Mouse (Mus musculus) layer of hippocampus, adult 9-11 months (tissue): ENCODE results near the gene Psma2.

ENCODE experiments used
- DNase-seq: peaks from one replicate; pipeline ENCODE4 v3.0.0; 2022

The Psma2 gene

DNA sequence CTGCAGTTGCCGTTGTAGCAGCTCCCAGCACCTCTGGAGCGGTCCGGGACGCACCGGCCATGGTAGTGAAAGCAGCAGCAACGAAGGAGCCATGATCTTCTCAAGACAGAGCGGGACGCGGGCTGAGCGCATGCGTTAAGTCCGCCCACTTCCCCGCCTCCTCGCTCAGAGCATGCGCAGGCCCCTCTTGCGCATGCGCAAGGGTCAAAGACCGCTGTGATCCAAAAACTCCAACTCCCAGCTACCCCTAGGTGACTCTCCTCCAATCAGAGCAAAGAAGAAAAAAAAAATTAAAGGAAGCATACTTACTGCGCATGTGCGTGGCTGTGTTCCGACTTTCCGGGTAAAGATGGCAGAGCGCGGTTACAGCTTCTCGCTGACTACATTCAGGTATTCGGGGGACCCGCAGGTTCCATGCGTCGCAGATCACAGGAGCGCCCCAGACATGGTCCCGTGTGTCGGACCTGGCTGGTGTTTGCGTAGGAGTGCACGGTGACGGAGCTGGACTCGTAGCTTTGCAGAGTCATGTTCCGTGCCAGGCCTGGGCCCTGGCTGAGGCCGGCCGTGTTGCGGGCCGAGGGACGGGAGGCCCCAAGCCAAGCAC lies at the start of gene Psma2, which contains the start of gene Mrpl32:
Gene Psma2 (plus strand): TSS at position 315 of the 604 bp plus-strand sequence.
Gene Mrpl32 (minus strand): TSS at position 240 of the 604 bp plus-strand sequence.
- peak; percentile 98 for DNase-seq

DNA sequence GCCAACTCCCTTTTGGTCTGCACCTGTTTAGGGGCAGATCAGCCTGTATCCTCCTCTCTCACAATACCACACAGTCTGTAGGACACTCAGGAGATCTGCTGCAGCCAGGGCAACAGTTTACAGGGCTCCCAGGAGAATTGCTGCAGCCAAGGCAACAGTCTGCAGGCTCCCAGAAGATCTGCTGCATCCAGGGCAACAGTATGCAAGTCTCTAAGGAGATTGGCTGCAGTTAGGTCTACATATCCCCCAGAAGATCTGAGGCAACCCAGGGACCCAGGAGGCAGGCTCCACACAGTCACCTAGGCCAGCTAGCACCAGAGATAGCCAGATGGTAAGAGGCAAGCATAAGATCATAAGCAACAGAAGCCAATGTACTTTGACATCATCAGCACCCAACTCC lies 38.9 kb upstream of the Psma2 start:
- no peak for DNase-seq

DNA sequence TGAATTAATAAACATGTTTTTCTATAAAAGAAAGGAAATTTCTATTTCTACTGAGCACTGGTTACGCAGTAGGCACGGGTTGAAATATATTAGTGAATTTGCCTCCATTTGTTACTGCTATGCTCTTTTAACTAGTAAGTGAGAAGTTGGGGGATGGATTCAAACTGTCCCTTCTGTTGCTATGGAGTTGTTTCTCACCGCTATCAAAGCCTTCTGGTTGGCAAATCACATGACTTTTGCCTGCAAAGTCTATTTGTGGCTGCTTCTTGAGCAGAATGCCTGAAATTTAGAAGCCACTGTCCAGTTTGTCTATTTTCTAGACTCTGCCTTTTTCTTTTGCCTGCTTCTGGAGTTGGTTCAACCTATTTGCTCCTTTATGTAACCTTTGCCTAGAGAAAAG lies 32.6 kb upstream of the Psma2 start:
- DNase-seq = peak; percentile 2

DNA sequence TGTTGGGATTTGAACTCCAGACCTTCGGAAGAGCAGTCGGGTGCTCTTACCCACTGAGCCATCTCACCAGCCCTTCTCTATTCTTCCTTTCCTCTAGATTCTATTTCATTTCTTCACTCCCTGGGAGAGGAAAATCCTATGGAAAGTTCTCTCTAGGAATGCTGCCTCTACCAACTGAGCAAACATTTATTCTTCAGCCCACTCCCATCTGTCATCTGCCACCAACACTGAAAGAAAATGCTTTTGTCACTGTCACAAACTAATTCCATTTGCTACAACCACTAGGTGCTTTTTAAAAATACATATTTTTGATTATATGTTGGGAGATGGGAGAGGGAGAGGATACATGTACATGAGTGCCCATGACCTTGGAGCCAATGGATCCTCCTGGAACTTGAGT lies 10.3 kb upstream of the Psma2 start:
- DNase-seq = no peak

DNA sequence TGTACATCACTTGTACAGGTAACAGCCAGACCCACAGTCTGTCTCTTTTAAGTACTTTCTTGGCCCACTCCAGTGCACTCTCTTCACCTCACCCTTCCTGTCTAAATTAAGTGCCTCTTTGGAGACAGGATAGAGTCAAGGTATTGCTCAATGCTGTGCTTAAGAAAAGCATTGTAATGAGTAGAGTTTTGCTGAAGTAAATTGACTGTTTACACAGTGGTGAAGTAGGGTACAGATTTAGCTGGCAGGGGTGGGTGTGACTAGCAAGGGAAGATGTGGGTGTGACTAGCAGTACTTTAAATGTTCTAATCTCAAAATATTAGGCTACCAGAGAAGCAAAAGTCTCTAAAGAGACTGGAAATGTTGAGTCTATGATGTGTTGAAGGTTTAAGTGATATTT lies 5.4 kb upstream of the Psma2 start:
- no peak for DNase-seq

DNA sequence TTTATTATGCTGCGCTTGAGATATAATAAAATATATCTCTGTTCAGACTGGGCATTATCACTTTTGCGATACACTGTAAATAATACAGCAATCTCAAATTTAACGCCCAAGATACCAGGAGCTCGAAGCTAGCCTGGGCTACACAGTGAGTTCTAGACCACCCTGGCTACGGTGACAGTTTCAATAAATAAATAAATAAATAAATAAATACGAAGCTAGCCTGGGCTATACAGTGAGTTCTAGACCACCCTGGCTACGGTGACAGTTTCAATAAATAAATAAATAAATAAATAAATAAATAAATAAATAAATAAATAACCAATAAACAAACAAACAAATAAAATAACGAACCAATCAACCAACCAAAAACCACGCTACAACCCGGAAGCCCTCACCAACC lies 577 bp upstream of the Psma2 start:
- DNase-seq = no peak

DNA sequence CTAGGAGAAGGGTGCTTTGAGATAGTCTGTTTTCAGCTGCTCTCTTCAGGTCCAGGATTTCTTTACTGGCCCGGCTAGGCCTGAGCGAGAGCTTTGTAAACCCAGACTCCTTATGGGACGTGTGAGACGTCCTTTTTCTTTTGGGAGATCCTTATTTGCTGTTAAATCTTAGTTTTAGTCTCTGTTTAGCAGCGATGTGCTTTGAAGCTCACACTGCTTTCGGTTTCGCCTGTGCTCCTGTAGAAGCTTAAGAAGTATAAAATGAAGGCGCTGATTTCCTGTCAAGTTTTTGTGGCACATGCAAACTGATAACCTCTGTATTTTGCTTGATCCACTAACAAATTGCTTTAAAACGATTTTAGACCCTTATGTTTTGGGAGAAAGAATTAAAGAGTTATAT lies 513 bp downstream of the Psma2 start:
- DNase-seq = no peak

DNA sequence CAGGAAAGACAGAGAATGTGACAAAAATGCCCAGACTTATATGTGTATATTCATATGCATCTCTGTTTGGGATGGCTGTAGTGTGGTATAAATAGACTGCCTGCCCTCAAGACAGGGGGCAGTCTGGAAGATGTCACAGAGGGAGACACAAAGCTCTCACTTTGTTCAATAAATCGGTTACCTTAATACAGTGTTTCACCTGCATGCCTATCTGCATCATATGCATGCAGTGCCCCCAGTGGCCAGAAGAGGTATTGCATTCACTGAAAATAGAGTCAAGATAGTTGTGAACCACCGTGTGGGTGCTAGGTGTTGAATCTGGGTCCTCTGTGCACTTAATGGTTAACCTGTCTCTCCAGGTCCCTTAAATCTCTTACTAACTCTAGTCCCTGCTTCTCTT lies 5.7 kb downstream of the Psma2 start:
- DNase-seq = peak; percentile 42

DNA sequence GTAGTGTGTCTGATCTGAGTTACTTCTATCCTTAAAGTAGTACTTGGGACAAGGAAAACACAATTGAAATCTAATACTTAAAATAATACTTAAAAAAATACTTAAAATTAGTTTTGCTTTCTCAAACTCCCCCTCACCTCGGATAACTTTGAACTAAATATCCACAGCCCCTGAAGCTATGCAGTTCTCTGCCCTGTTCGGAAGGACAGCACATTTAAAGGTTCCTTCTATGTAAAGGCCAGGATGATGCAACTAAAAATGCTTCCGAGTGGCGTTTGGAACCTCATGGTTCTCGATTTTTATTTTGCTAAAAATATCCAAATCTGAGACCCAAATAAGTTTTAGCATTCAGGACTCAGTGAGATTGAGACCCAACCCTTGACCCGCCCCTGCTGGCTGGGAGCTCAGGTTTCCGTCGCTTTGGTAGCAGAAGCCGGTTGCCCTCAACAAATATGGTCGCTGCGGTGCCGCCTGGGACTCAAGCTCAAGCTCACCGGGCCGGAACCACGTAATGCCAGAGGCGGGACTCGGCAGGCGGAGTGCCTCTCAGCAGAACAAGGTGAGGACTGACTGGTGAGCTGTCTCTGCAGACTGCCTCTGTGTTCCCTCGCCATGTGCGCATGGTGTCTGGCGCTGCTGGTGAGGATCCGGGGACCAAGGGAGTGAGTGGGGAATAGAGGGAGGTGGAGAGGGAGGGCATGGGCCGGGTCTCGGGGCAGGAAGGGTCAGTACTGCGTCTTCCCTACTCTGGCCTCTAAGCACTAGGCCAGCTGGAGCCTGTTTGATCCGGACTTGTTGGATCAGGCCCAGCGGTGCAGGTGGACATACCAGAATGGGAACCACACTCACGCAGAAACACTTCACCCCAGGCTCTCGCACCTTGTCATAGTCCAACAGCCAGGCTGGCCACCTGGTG lies 16.9 kb downstream of the Psma2 start, which contains the start of gene AW209491:
Gene AW209491 (plus strand): TSS at position 429 of the 916 bp plus-strand sequence.
- peak; percentile 96 for DNase-seq

DNA sequence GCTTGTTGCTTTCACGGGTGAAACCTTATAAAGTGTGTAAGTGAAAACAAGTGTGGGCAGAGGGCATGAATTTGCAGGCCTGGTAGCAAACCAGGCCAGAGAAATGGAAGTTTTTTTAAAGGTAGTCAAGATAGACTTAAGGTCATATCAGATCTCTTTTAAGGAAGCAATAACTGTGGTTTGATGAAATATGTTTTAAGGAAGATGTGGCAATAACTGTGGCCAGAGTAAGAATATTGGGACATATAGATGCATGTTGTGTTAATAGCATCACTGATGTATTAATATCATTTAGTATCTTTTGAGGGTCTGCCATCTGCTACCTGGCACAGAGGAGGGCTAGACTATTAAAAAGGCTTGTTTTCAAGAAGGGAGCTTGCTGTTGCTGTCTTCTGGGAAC lies 27.0 kb downstream of the Psma2 start:
- no peak for DNase-seq

DNA sequence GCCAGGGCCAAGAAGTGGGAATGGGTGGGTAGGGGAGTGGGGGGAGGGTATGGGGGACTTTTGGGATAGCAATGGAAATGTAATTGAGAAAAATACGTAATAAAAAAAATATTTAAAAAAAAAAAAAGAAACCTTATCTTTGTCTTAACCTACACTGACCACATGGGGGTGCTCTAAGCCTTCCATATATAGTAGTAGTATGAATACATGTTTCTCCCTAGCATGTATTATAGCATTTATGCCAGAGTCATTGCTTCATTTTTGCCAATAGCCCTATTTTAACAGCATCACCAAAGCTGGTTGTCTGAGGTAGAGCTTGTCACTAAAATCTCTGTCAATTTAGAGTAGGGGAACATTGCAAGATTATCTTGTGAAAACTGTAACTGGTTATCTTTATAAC lies 36.3 kb downstream of the Psma2 start:
- no peak for DNase-seq

DNA sequence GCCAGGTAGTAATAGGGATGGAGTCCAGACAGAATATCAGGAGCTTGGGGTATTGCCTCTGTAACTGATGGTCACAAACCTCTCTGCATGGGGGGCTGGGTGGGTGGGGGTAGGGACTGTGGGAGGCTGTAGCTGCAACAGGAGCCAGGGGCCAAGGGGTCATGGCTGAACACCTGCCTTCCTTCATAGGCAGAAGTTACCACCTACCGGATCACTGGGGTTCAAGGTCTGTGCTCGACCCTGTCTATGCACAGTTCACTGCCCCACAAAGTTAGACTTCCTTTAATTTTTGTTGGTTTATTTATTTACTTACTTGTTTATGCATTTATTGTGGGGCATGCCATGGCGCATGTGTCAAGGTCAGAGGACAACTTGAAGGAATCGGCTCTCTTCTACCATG lies 54.1 kb downstream of the Psma2 start:
- DNase-seq = no peak

DNA sequence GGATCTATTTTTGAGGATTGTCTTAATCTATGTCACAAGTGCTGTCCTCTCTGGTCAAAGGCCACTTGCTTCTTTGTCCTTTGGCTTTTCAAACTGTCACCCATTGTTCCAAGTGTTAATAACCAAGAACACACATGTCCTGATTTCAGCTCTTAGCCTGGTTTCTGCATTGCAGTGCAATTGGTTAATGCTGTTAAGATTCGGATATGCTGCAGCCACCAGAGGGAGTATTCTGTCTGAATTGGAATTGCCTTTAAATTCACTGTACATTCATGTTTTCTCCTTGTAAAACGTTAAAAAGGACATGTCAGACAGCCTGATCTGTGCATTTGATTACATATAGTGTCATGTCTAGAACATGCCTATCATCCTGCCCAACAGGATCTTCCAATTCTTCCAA lies 57.3 kb downstream of the Psma2 start:
- DNase-seq = peak; percentile 7

DNA sequence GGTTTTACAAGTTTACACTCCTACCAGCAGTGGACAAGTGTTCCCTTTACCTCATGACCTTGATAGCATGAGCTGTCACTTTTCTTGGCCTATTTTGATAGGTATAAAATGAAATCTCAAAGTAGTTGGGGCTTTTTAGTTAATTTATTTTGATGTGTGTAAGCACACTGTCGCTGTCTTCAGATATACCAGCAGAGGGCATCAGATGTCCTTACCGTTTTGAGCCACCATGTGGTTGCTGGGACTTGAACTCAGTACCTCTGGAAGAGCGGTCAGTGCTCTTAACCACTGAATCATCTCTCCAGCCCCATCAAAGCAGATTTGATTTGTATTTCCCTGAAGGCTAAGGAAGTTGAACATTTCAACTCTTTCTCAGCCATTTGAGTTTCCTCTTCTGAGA lies 75.9 kb downstream of the Psma2 start:
- DNase-seq = no peak

DNA sequence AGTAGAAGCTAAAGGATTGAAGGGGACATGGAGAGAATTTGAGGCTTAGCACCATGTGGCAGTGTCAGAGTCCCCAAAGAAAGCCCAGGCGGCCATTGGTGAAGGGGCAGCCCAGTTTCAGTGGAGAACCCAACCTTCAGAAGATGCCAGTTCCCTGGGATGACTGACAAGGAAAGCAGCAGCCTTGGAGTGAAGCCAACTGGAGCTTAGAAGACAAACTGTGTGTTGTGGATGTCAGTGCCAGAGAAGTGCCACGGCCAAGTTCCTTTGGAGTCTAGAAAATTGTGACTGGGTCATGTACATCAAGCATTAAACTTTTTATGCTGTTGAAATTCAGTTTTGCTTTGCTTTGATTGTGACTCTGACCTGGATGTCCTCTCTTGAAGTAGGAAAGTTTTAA lies 103.8 kb downstream of the Psma2 start:
- DNase-seq = no peak

DNA sequence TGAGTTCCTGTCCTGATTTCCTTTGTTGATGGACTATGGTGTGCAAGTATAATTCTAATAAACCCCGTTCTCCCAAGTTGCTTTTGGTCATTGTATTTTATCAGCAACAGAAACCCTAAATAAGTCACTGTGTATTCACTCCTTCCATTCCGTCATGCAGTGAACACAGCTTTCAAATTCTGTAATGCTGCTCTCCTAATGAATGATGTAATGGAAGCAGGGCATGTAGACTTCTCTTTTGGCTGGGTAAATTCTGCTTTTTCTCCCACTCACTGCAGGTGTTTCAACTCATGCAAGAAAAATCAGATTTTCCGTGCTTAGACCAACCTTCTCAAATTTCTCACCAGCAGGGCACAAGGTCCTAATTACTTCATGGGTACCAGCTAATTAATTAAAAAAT lies 104.7 kb downstream of the Psma2 start:
- DNase-seq = no peak
